Mouse (Mus musculus) adipocyte (in vitro differentiated cells): ENCODE measurements around the gene Slc2a4.
"Not testable (repeated sequence)": the region's sequence is repeated elsewhere in the genome, so short reads cannot be mapped to it uniquely, and the experiment has no call there.

ENCODE experiments used
- DNase-seq: peaks from one replicate; pipeline ENCODE4 v3.0.0-alpha.2; 2016; ENCODE audit warnings: low spot score

The Slc2a4 gene

GRCm38 (mm10) chr11:69939181-69939580, 8.8 kb downstream of the Slc2a4 start:
- DNase-seq: peak; percentile 67

- DNase-seq: peak; percentile 39
These were observed 9.5 kb downstream of the Slc2a4 start for GRCm38 (mm10) chr11:69938401-69938979.

DNA sequence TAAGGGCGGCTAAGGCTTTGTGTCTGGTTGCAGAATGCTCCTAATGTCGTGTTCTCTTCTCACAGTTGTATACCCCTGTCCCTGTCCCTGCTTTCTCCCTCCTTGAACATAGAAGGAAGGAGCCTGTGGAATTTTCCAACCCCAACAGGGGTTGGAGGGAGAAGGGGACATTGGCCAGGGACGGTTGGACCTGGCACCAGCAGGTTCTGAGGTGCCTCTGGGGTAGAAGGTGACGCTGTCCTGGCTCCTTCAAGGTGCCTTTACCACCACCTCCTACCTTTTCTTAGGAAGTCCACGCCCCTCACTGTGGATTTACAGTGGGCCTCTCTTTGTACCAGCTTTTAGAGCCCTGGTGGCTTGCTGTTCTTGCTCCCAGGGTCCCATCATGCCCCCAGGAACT, 10.2 kb downstream of the Slc2a4 start:
- no peak for DNase-seq

- DNase-seq: peak; percentile 92
These were observed 10.6 kb downstream of the Slc2a4 start for GRCm38 (mm10) chr11:69937385-69937784.

DNA sequence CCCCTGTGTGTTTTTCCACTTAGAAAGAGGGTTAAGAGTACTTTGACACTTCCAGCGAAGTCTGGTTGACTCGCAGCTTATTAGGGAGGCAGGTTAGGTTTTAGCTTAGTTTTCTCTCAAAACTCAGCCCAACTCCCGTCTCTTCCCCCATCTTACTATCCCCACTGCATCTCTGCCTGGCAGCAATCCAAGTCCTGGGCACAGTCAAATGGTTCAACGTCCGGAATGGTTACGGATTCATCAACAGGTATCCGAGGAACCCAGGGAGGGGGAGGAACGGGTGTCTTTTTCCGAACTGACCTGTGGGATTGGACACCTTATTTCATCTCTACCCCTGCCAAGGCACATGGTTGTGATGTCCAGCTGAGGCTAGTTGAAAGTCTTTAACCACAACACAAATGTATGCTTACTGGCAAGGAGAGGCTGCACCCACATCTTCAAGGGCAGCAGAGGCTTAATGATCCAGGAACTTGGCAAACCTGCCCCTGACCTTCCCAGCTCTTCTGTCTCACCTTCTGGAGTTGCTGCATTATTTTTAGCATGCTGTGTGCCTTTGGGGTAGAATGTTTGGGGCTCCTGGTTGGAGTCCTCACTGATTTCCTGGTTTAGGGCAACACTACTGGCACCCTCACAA, 11.2 kb downstream of the Slc2a4 start:
- DNase-seq: peak; percentile 36

- no peak for DNase-seq
These were observed 11.8 kb downstream of the Slc2a4 start for GRCm38 (mm10) chr11:69936156-69936555.

- DNase-seq: no peak
These were observed 12.7 kb downstream of the Slc2a4 start, which contains the start of gene Ybx2 for GRCm38 (mm10) chr11:69935137-69935879. TSS of gene Ybx2 (plus strand) at chr11:69935796.

DNA sequence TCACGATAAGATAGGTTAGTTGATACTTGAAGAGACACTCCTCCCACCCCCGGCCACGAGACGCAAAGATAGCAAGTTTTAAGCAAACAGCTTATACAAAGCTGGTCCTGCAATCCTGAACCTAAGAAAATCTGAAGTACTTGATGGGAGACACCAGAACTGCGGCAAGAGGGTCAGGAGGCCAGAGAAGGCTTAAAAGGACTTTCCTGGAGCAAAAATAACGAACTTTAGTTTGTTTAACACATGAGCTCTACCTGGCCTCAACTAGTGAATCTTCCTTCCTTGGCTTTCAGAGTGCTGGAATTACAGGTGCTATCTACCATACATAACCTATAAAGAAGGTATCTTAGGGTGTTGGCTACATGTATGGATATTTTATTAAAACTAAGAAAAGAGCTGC, 13.3 kb downstream of the Slc2a4 start:
- no peak for DNase-seq

GRCm38 (mm10) chr11:69934169-69934568, 13.8 kb downstream of the Slc2a4 start:
- peak; percentile 86 for DNase-seq

- no peak for DNase-seq
These were observed 14.9 kb downstream of the Slc2a4 start for GRCm38 (mm10) chr11:69933066-69933465.

GRCm38 (mm10) chr11:69932254-69932653, 15.7 kb downstream of the Slc2a4 start:
- no peak for DNase-seq

GRCm38 (mm10) chr11:69931769-69932168, 16.2 kb downstream of the Slc2a4 start:
- no peak for DNase-seq

GRCm38 (mm10) chr11:69930967-69931537, 16.9 kb downstream of the Slc2a4 start:
- no peak for DNase-seq

DNA sequence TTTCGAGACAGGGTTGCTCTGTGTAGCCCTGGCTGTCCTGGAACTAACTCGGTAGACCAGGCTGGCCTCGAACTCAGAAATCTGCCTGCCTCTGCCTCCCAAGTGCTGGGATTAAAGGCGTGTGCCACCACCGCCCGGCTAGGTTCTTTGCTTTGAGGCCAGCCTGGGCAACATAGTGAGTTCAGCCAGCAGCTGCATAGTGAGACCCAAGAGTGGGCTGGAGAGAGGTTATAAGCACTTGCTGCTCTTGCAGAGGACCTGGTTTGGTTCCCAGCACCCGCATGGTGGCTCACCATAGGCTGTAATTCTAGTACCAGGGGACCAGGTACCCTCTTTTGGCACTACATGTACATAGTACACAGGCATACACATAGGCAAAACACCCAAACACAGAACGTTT, 17.8 kb downstream of the Slc2a4 start:
- DNase-seq: not testable (repeated sequence)

GRCm38 (mm10) chr11:69929712-69930111, 18.3 kb downstream of the Slc2a4 start:
- no peak for DNase-seq

DNA sequence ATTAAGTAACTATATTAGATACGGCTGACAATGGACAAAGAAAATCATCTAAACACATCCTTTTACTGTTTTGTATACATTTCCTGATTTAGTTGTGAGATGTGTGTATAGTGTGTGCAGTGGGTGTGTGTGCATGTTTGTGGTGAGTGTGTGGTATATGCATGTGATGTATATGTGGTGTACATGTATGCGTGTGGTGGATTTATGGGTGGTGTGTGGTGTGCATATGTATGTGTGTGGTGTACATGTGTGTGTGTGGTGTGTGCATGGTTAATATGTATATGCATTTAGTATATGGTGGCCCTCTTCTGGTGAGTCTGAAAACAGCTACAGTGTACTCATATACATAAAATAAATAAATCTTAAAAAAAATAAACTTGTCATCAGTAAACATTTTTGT, 20.5 kb downstream of the Slc2a4 start:
- no peak for DNase-seq

- no peak for DNase-seq
These were observed 25.2 kb downstream of the Slc2a4 start for GRCm38 (mm10) chr11:69922796-69923195.

DNA sequence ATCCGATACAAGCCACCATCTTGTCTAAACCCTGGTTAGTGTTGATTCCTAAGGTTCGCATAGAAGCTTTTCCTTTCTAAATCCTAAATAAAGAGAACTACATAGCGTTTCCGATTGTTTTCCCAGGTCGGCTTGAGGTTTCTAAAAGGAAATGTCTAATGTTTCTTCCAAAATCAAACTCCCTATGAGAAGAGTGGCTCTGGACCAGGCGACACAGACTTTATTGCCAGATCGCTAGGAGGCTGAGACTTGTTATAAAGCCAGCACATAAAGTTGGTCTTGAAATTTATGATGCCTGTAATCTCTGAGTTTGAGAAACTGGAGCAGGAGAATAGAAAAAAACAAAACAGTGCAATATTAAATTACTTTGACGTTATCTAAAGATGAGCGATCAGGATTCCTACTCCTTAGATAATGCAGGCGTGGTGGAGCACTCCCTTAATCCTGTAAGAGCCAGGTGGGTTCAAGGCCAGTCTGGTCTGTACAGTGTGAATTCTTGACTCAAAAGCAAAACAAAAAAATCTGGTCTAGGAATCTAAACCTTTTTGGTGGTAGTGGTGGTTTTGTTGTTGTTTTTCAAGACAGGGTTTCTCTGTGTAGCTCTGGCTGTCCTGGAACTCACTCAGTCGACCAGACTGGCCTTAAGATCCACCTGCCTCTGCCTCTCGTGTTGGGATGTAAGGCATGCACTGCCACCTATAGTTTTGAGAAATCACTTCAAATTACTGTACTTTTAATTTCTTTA, 25.8 kb downstream of the Slc2a4 start:
- DNase-seq: no peak

DNA sequence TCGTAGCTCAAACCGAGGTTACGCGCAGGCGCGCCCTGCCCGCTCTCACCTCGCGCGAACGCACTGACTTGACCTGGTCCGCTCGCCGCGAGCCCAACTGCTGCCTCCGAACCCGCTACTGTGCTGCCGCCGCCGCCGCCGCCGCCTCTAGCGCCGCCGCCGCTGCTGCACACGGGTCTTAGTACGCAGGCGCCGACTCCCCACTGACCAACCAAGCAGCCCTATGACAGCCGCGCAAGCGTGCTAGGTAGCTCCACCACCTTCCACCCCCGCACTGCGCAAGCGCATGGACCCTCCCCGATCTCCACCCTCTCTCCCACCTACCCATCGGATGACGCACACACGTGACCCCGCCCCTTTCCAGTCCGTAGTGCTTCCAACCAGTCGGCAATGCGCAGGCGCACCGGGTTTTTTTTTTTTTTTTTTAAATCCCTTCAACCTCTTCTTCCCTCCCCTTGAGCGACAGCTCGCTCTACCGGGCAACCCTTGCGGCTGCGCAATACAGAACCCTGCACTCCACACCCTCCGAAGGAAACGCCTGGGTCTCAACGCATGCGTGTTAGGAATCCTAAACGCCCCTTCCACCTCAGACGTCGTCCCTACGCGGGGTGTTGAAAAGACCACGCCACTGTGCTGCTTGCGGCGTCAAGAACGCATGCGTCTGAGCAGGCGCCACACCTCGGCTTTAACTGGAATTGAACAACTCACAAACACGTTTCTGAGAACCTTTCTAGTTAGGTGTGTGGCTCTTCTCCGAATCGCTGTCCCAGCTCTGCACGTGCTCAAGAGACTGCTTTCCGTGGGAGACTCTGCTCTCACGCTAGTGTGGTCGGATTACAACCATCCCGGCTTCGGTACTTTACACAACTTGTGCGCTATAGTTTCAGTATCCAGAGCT, 26.6 kb downstream of the Slc2a4 start, which contains the start of gene Eif5a:
TSS of gene Eif5a (minus strand) at position 845 of the 898 bp plus-strand sequence.
- peak; percentile 100 for DNase-seq

- DNase-seq: peak; percentile 31
These were observed 27.5 kb downstream of the Slc2a4 start for GRCm38 (mm10) chr11:69920266-69921031.
